Mouse (Mus musculus): ENCODE measurements around the gene Nipa1. TPM values are rescaled to one million over a fixed set of nuclear protein-coding genes. Genes with fewer than 3 reads are reported as not detected.

The Nipa1 gene
- polyA plus RNA-seq, 1 experiment from 2014 or later, result 10.2 TPM

DNA sequence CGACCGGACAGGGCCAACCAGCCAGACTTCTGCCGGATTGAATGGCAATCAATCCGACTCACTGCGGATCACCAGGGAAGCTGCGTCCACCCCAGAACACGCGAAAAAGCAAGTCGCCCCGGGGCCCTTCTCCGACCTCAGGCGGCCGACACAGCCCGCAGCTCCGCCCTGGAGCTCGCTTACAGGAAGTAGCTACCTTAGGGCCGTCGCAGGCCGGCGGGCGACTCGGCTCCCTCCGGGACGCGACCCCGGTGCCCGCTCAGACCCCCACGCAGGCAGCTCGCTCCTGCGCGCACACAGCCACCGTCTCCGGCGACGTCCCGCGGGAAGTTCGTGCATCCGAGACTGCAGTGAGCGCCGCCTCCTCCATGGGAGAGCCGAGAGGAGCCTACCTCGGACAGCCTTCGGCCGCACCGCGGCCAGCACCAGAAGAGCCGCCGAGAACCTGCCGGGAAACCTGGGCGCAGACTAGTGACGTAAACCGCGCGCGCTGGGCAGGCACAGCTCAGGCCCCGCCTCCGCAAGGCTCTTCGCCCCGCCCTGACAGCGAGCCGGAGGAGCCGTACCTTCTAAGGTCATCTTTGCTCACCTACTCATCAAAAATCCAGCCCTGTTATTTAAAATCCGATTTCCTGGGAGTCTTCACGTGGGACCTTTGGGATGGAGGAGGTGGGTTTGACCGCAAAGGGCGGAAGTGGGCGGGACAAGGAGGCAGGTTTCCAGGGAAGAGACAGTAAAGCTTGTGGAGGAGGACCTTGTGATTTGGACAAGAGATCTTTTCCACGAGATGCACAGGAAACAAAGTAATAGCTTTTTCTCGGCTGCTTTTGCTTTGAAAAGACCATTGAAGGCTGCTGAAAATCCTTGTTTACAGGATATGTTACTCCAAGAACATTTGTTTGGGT lies 57.5 kb downstream of the Nipa1 start, which contains the start of gene Nipa2:
Gene Nipa2, minus strand, starts transcription at position 473 of the 905 bp plus-strand sequence.
- Histone ChIP-seq H3K4me3 (ENCODE audit: low read depth, low read length) (peak within 1 kb of the TSS; percentile 85), H3K36me3 (ENCODE audit: control insufficient read depth, insufficient read depth, low read length) (no peaks in the 10 kb centered on the region), H3K9ac (ENCODE audit: low read length) (peak within 1 kb of the TSS; percentile 81), H3K9me3 (ENCODE audit: control insufficient read depth, low read length) (no peaks in the 10 kb centered on the region), H3K4me2 (peak within 1 kb of the TSS; percentile 66), H3K27me3 (ENCODE audit: control insufficient read depth, insufficient read depth, low read length) (no peaks in the 10 kb centered on the region), H3K27ac (ENCODE audit: low read depth, low read length) (peak within 1 kb of the TSS; percentile 68), H3K4me1 (ENCODE audit: control insufficient read depth, insufficient read depth, low read length) (peaks cover 4% of the 10 kb centered on the region; the same call in 1 of the 2 replicates)
- ATAC-seq (ENCODE audit: low FRiP score) (peak; percentile 97), DNase-seq (ENCODE audit: low spot score, missing footprints) (peak; percentile 98)
- under 1% methylated on average over 64 of the region's 70 CpGs for WGBS

DNA sequence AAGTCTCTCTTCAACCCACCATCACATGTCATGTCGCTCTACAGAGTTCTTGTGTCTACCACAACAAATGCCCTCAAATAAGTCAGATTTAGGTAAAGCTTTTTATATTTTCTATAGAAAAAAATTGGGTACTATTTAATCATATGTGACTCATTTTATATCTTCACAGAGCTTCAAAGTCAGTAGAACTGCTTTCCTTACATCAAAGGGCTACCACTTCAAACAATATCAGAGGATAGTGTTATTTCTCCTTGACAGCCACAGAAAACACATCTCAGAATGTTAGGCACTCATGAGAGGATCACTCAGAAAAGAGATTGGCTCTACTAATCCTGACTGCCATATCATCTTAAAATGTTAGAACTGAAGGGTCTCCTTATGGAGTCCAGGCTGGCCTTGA lies 59.2 kb downstream of the Nipa1 start:
- 94% methylated on average over 1 of the region's 1 CpGs for WGBS
- no peaks in the 10 kb centered on the region for H3K27me3 ChIP-seq (ENCODE audit: control insufficient read depth, insufficient read depth, low read length)
- H3K4me1 ChIP-seq (ENCODE audit: control insufficient read depth, insufficient read depth, low read length), result peaks cover 4% of the 10 kb centered on the region; the same call in 1 of the 2 replicates
- no peak overlapping the region for H3K4me2 ChIP-seq
- H3K4me3 ChIP-seq (ENCODE audit: low read depth, low read length), result no peak overlapping the region
- H3K9ac ChIP-seq (ENCODE audit: low read length), result no peak overlapping the region
- DNase-seq (ENCODE audit: low spot score, missing footprints), result no peak
- no peak overlapping the region for H3K27ac ChIP-seq (ENCODE audit: low read depth, low read length)
- no peaks in the 10 kb centered on the region for H3K36me3 ChIP-seq (ENCODE audit: control insufficient read depth, insufficient read depth, low read length)
- H3K9me3 ChIP-seq (ENCODE audit: control insufficient read depth, low read length), result no peaks in the 10 kb centered on the region; the same call in 1 of the 2 replicates
- no peak for ATAC-seq (ENCODE audit: low FRiP score)

DNA sequence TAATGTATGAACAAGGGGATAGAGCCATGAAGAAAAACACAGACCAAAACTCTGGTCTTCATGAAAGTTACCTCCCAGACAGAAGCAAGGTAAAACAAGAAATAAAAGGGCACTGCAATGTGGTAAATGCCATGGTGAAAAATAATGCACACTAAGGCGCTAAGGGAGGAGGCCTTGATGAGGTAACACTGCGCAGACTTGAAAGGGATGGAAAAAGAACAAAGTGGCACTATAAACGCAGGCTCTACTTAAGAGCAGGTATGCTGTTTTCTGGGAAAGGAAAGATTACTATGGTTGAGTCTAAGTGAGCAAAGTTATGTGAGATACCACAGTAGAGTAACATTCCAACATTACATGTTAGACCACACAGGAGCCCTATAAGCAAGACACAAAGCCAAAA lies 60.0 kb downstream of the Nipa1 start:
- Histone ChIP-seq H3K36me3 (ENCODE audit: control insufficient read depth, insufficient read depth, low read length) (no peaks in the 10 kb centered on the region), H3K27ac (ENCODE audit: low read depth, low read length) (no peak overlapping the region), H3K9me3 (ENCODE audit: control insufficient read depth, low read length) (no peaks in the 10 kb centered on the region; the same call in 1 of the 2 replicates), H3K4me1 (ENCODE audit: control insufficient read depth, insufficient read depth, low read length) (peaks cover 4% of the 10 kb centered on the region; the same call in 1 of the 2 replicates), H3K9ac (ENCODE audit: low read length) (no peak overlapping the region), H3K4me2 (no peak overlapping the region), H3K27me3 (ENCODE audit: control insufficient read depth, insufficient read depth, low read length) (no peaks in the 10 kb centered on the region), H3K4me3 (ENCODE audit: low read depth, low read length) (no peak overlapping the region)
- no peak for DNase-seq (ENCODE audit: low spot score, missing footprints)
- WGBS, result 92% methylated on average over 3 of the region's 3 CpGs
- ATAC-seq (ENCODE audit: low FRiP score), result no peak

- Histone ChIP-seq H3K27ac (ENCODE audit: low read depth, low read length) (no peak overlapping the region), H3K9me3 (ENCODE audit: control insufficient read depth, low read length) (no peaks in the 10 kb centered on the region; the same call in 1 of the 2 replicates), H3K4me2 (no peak overlapping the region), H3K27me3 (ENCODE audit: control insufficient read depth, insufficient read depth, low read length) (no peaks in the 10 kb centered on the region), H3K4me3 (ENCODE audit: low read depth, low read length) (no peak overlapping the region), H3K4me1 (ENCODE audit: control insufficient read depth, insufficient read depth, low read length) (peaks cover 2% of the 10 kb centered on the region; the same call in 1 of the 2 replicates), H3K9ac (ENCODE audit: low read length) (no peak overlapping the region), H3K36me3 (ENCODE audit: control insufficient read depth, insufficient read depth, low read length) (peaks cover 2% of the 10 kb centered on the region; the same call in 1 of the 2 replicates)
- WGBS, result 98% methylated on average over 4 of the region's 4 CpGs
- DNase-seq (ENCODE audit: low spot score, missing footprints) (no peak), ATAC-seq (ENCODE audit: low FRiP score) (no peak)
These were observed 61.8 kb downstream of the Nipa1 start for GRCm38 (mm10) chr7:55957916-55958315.

DNA sequence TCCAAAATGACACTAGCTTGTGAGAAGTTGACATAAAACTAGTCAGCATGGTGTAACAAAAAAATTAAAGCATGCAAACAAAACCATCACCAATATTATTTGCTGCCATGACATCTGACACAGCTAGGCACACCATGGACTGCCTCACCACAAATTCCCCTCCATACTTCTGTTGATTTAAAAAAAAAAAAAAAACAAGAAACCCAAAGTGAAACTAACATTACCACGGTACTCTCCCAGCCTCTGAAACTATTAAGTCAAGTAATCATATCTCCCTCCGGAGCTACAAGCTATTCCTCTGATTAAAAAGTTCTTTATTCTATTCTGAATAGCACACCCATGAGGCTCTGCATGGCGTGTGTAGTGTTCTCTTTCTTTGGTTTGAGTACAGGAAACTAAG lies 62.6 kb downstream of the Nipa1 start:
- H3K4me2 ChIP-seq, result no peak overlapping the region
- H3K4me3 ChIP-seq (ENCODE audit: low read depth, low read length), result no peak overlapping the region
- peaks cover 2% of the 10 kb centered on the region; the same call in 1 of the 2 replicates for H3K36me3 ChIP-seq (ENCODE audit: control insufficient read depth, insufficient read depth, low read length)
- H3K9ac ChIP-seq (ENCODE audit: low read length), result no peak overlapping the region
- H3K4me1 ChIP-seq (ENCODE audit: control insufficient read depth, insufficient read depth, low read length), result no peaks in the 10 kb centered on the region
- ATAC-seq (ENCODE audit: low FRiP score) (no peak), DNase-seq (ENCODE audit: low spot score, missing footprints) (no peak)
- H3K27ac ChIP-seq (ENCODE audit: low read depth, low read length), result no peak overlapping the region
- no peaks in the 10 kb centered on the region; the same call in 1 of the 2 replicates for H3K9me3 ChIP-seq (ENCODE audit: control insufficient read depth, low read length)
- H3K27me3 ChIP-seq (ENCODE audit: control insufficient read depth, insufficient read depth, low read length), result no peaks in the 10 kb centered on the region
- WGBS, result 93% methylated on average over 3 of the region's 3 CpGs

- no peak for DNase-seq (ENCODE audit: low spot score, missing footprints)
- Histone ChIP-seq H3K9me3 (ENCODE audit: control insufficient read depth, low read length) (no peaks in the 10 kb centered on the region; the same call in 1 of the 2 replicates), H3K27me3 (ENCODE audit: control insufficient read depth, insufficient read depth, low read length) (no peaks in the 10 kb centered on the region), H3K4me3 (ENCODE audit: low read depth, low read length) (no peak overlapping the region), H3K9ac (ENCODE audit: low read length) (no peak overlapping the region), H3K27ac (ENCODE audit: low read depth, low read length) (no peak overlapping the region), H3K4me1 (ENCODE audit: control insufficient read depth, insufficient read depth, low read length) (no peaks in the 10 kb centered on the region), H3K36me3 (ENCODE audit: control insufficient read depth, insufficient read depth, low read length) (peaks cover 2% of the 10 kb centered on the region; the same call in 1 of the 2 replicates), H3K4me2 (no peak overlapping the region)
- WGBS, result 98% methylated on average over 2 of the region's 2 CpGs
- no peak for ATAC-seq (ENCODE audit: low FRiP score)
These were observed 63.7 kb downstream of the Nipa1 start for GRCm38 (mm10) chr7:55956054-55956453.

- no peak for DNase-seq (ENCODE audit: low spot score, missing footprints)
- no peaks in the 10 kb centered on the region for H3K9me3 ChIP-seq (ENCODE audit: control insufficient read depth, low read length)
- ATAC-seq (ENCODE audit: low FRiP score), result no peak
- WGBS, result 92% methylated on average over 4 of the region's 4 CpGs
- H3K27ac ChIP-seq (ENCODE audit: low read depth, low read length), result no peak overlapping the region
- H3K9ac ChIP-seq (ENCODE audit: low read length), result no peak overlapping the region
- no peak overlapping the region for H3K4me2 ChIP-seq
- H3K36me3 ChIP-seq (ENCODE audit: control insufficient read depth, insufficient read depth, low read length), result no peaks in the 10 kb centered on the region
- no peaks in the 10 kb centered on the region for H3K27me3 ChIP-seq (ENCODE audit: control insufficient read depth, insufficient read depth, low read length)
- no peak overlapping the region for H3K4me3 ChIP-seq (ENCODE audit: low read depth, low read length)
- H3K4me1 ChIP-seq (ENCODE audit: control insufficient read depth, insufficient read depth, low read length), result no peaks in the 10 kb centered on the region
These were observed 81.4 kb downstream of the Nipa1 start for GRCm38 (mm10) chr7:55938341-55938740.

- H3K4me1 ChIP-seq (ENCODE audit: control insufficient read depth, insufficient read depth, low read length), result no peaks in the 10 kb centered on the region
- WGBS, result 96% methylated on average over 2 of the region's 2 CpGs
- peaks cover 5% of the 10 kb centered on the region; the same call in 1 of the 2 replicates for H3K36me3 ChIP-seq (ENCODE audit: control insufficient read depth, insufficient read depth, low read length)
- H3K4me3 ChIP-seq (ENCODE audit: low read depth, low read length), result no peak overlapping the region
- DNase-seq (ENCODE audit: low spot score, missing footprints), result no peak
- no peak overlapping the region for H3K27ac ChIP-seq (ENCODE audit: low read depth, low read length)
- ATAC-seq (ENCODE audit: low FRiP score), result no peak
- no peaks in the 10 kb centered on the region for H3K9me3 ChIP-seq (ENCODE audit: control insufficient read depth, low read length)
- H3K9ac ChIP-seq (ENCODE audit: low read length), result no peak overlapping the region
- H3K27me3 ChIP-seq (ENCODE audit: control insufficient read depth, insufficient read depth, low read length), result no peaks in the 10 kb centered on the region
- no peak overlapping the region for H3K4me2 ChIP-seq
These were observed 84.7 kb downstream of the Nipa1 start for GRCm38 (mm10) chr7:55935025-55935424.

GRCm38 (mm10) chr7:55928649-55929048 lies 91.1 kb downstream of the Nipa1 start:
- no peak overlapping the region for H3K4me3 ChIP-seq (ENCODE audit: low read depth, low read length)
- no peak for ATAC-seq (ENCODE audit: low FRiP score)
- 89% methylated on average over 2 of the region's 2 CpGs for WGBS
- no peaks in the 10 kb centered on the region for H3K27me3 ChIP-seq (ENCODE audit: control insufficient read depth, insufficient read depth, low read length)
- no peak overlapping the region for H3K9ac ChIP-seq (ENCODE audit: low read length)
- H3K27ac ChIP-seq (ENCODE audit: low read depth, low read length), result no peak overlapping the region
- H3K36me3 ChIP-seq (ENCODE audit: control insufficient read depth, insufficient read depth, low read length), result peaks cover 11% of the 10 kb centered on the region; the same call in 1 of the 2 replicates
- DNase-seq (ENCODE audit: low spot score, missing footprints), result no peak
- H3K4me1 ChIP-seq (ENCODE audit: control insufficient read depth, insufficient read depth, low read length), result no peaks in the 10 kb centered on the region
- H3K4me2 ChIP-seq, result no peak overlapping the region
- no peaks in the 10 kb centered on the region for H3K9me3 ChIP-seq (ENCODE audit: control insufficient read depth, low read length)
